Mouse (Mus musculus) small intestine, adult 2 months (tissue): ENCODE measurements at regions not wholly inside any gene's neighbourhood (a gene's known extent, or its start where the extent isn't known, plus 50 kb on each side); places are given as distances from the start of the nearest gene placed in this dataset.

Experiments used
- CTCF ChIP-seq: fragments of 200-500 bp; IDR thresholded peaks from 2 replicates; pipeline ENCODE4 v1.5.1; 2012; ENCODE audit warnings: low read depth, mild to moderate bottlenecking, control low read depth, inconsistent platforms, low read length, moderate library complexity, mixed read lengths; ENCODE audit not compliant: insufficient replicate concordance, insufficient read length; ENCODE audit errors: extremely low read depth
- POLR2A ChIP-seq: fragments of 200-500 bp; IDR thresholded peaks from 2 replicates; pipeline ENCODE4 v1.6.1; 2012; ENCODE audit warnings: low read depth, mild to moderate bottlenecking, control low read depth, inconsistent platforms, low read length, moderate library complexity

DNA sequence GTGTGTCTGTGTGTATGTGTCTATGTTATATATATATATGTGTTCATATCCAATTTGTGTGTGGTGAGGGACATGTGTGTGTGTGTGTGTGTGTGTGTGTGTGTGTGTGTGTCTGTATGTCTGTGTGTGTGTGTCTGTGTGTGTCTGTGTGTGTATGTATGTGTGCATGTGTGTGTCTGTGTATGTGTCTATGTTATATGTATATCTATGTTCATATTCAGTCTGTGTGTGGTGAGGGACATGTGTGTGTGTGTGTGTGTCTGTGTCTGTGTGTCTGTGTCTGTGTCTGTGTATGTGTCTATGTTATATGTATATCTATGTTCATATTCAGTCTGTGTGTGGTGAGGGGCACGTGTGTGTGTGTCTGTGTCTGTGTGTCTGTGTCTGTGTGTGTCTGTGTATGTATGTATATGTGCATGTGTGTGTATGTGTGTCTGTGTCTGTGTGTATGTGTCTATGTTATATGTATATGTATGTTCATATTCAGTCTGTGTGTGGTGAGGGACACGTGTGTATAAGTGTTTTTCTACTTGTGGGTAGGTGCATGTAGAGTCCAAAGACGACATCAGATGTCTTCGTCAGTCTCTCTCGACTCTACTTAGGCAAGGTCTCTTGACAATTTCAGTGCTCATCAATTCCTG, 370.5 kb upstream of the Slc7a11 start:
- TF ChIP-seq CTCF (no peak), POLR2A (no peak)
